Mouse (Mus musculus): ENCODE measurements around the gene Ism2. TPM values are rescaled to one million over a fixed set of nuclear protein-coding genes. Genes with fewer than 3 reads are reported as not detected.

Ism2 gene
- polyA plus RNA-seq, 1 experiment from 2014 or later, result 0.44 TPM

DNA sequence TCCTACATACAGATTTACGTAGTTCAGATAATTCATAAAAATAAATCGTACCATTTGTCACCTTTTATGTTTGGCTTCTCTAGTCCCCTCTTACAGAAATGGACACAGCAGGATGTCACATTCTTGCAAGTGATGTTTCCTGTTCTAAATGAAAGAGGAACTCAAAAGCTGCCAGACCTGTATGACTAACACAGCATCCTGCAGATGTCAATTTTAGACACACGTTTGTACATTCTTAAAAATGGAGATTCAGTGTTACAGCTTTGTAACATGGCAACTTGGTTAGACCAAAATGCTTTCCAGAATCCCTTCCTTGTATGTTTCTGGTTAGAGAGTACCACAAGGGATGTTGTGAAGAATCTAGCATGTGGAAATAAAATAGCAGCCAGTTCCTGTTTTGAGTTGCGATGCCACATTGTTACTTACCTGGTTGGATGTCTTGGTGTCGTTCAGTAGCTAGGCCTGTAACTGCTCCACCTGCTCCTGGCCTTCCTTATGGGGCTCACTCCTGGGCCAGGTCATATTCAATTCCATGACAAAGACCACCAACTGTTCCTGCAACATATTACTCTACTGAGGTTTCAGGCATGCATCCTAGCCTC lies 62.5 kb downstream of the Ism2 start:
- Histone ChIP-seq H3K4me2 (ENCODE audit: low read depth, low read length) (no peak overlapping the region), H3K36me3 (ENCODE audit: control insufficient read depth, insufficient read depth, low read length) (peaks cover 25% of the 10 kb centered on the region), H3K27me3 (ENCODE audit: control insufficient read depth, insufficient read depth, low read length) (no peaks in the 10 kb centered on the region), H3K9me3 (ENCODE audit: control insufficient read depth, low read length) (no peaks in the 10 kb centered on the region), H3K4me3 (ENCODE audit: low read depth, low read length) (no peak overlapping the region), H3K4me1 (ENCODE audit: control insufficient read depth, insufficient read depth, low read length) (no peaks in the 10 kb centered on the region), H3K9ac (replicated peaks; ENCODE audit: low read depth, low read length) (no peak overlapping the region), H3K27ac (ENCODE audit: low read depth, low read length) (no peak overlapping the region)
- no peak for ATAC-seq (ENCODE audit: low read depth)
- 86% methylated on average over 5 of the region's 5 CpGs for WGBS

DNA sequence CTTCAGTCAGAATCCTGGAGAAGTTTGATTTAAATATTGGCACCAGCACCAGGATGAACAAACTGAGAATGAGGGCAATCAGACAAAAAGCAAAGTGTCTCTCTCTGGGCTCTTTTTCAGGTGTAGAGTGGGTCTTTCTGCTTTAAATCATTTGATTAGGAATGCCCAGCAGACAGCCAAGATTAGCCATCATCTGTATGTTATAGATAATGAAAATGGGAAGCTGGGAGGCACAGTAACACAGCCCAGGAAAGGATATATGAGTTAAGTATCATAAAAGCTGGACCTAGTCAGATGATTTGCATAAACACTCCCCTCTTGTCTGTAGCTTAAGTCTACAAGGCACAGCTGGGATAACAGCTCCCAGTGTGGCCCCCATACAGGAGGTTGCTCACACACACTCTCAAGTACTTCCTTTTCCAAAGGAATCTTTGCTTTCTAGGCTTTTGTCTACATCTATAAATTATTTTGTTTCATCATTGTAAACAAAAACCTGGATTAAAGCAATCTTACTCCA lies 69.1 kb downstream of the Ism2 start:
- no peaks in the 10 kb centered on the region for H3K4me1 ChIP-seq (ENCODE audit: control insufficient read depth, insufficient read depth, low read length)

DNA sequence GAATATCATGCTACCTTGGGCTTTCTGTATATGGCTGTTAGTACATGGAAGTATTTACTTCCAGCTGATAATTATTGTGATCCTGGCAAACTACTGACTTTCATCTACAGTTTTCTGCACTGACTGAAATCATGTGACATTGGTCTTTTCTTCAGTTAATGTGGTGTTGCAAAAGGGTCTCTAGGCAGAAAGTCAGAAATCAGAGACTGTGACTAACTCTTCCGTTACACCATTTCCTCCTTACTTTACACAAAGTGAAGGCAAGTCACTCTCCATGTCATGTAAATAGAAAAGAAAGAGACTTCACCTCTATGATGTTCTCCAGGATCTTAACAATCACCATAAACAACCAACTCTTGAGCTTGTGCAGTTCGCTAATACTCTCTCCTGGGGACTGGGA lies 69.9 kb downstream of the Ism2 start:
- Histone ChIP-seq H3K27ac (ENCODE audit: low read depth, low read length) (no peak overlapping the region), H3K4me3 (ENCODE audit: low read depth, low read length) (no peak overlapping the region), H3K27me3 (ENCODE audit: control insufficient read depth, insufficient read depth, low read length) (no peaks in the 10 kb centered on the region), H3K4me2 (ENCODE audit: low read depth, low read length) (no peak overlapping the region), H3K9me3 (ENCODE audit: control insufficient read depth, low read length) (no peaks in the 10 kb centered on the region), H3K9ac (replicated peaks; ENCODE audit: low read depth, low read length) (no peak overlapping the region), H3K36me3 (ENCODE audit: control insufficient read depth, insufficient read depth, low read length) (no peaks in the 10 kb centered on the region), H3K4me1 (ENCODE audit: control insufficient read depth, insufficient read depth, low read length) (no peaks in the 10 kb centered on the region)
- ATAC-seq (ENCODE audit: low read depth), result no peak
- 94% methylated on average over 2 of the region's 2 CpGs for WGBS

More for the DNA sequence above, 69.1 kb downstream of the Ism2 start:
- no peak overlapping the region for H3K9ac ChIP-seq (replicated peaks; ENCODE audit: low read depth, low read length)
- no peaks in the 10 kb centered on the region for H3K27me3 ChIP-seq (ENCODE audit: control insufficient read depth, insufficient read depth, low read length)
- H3K9me3 ChIP-seq (ENCODE audit: control insufficient read depth, low read length), result no peaks in the 10 kb centered on the region
- ATAC-seq (ENCODE audit: low read depth), result no peak
- H3K4me2 ChIP-seq (ENCODE audit: low read depth, low read length), result no peak overlapping the region
- H3K4me3 ChIP-seq (ENCODE audit: low read depth, low read length), result no peak overlapping the region
- H3K27ac ChIP-seq (ENCODE audit: low read depth, low read length), result no peak overlapping the region
- H3K36me3 ChIP-seq (ENCODE audit: control insufficient read depth, insufficient read depth, low read length), result no peaks in the 10 kb centered on the region

Small RNA genes within 50 kb of the gene (microRNA-seq; reads per million reads assigned to microRNA genes)
- not detected for gene Gm47293

Other genes starting within 250 kb of the Ism2 start
- gene Ngb, start 197.2 kb downstream of the Ism2 start, polyA plus RNA-seq (2014; fragmentation: Nextera tagmentation; extraction: Ambion mirVana), result 2.3 and 3.6 TPM in 2 replicates
- gene Gstz1, start 152.5 kb downstream of the Ism2 start, polyA plus RNA-seq (2014; fragmentation: Nextera tagmentation; extraction: Ambion mirVana), result 33.0 and 39.2 TPM in 2 replicates
- gene Pomt2, start 151.7 kb downstream of the Ism2 start, polyA plus RNA-seq (2014; fragmentation: Nextera tagmentation; extraction: Ambion mirVana), result 14.4 and 16.9 TPM in 2 replicates
- 2.6 and 3.2 TPM in 2 replicates for gene Samd15, start 100.0 kb downstream of the Ism2 start, polyA plus RNA-seq (2014; fragmentation: Nextera tagmentation; extraction: Ambion mirVana)
- gene Tmed8, start 99.3 kb downstream of the Ism2 start, polyA plus RNA-seq (2014; fragmentation: Nextera tagmentation; extraction: Ambion mirVana), result 6.5 and 8.8 TPM in 2 replicates
- 1.2 and 2.3 TPM in 2 replicates for gene Noxred1, start 61.0 kb downstream of the Ism2 start, polyA plus RNA-seq (2014; fragmentation: Nextera tagmentation; extraction: Ambion mirVana)
- gene Vipas39, start 33.4 kb downstream of the Ism2 start, polyA plus RNA-seq (2014; fragmentation: Nextera tagmentation; extraction: Ambion mirVana), result 61.6 and 67.8 TPM in 2 replicates
- 172 and 186 TPM in 2 replicates for gene Ahsa1, start 33.2 kb downstream of the Ism2 start, polyA plus RNA-seq (2014; fragmentation: Nextera tagmentation; extraction: Ambion mirVana)
- 70.5 and 81.8 TPM in 2 replicates for gene Sptlc2, start 88.7 kb upstream of the Ism2 start, polyA plus RNA-seq (2014; fragmentation: Nextera tagmentation; extraction: Ambion mirVana)
- gene Slirp, start 144.2 kb upstream of the Ism2 start, polyA plus RNA-seq (2014; fragmentation: Nextera tagmentation; extraction: Ambion mirVana), result 212 and 251 TPM in 2 replicates
- gene Alkbh1, start 144.3 kb upstream of the Ism2 start, polyA plus RNA-seq (2014; fragmentation: Nextera tagmentation; extraction: Ambion mirVana), result 38.1 and 40.4 TPM in 2 replicates
- gene Snw1, start 172.6 kb upstream of the Ism2 start, polyA plus RNA-seq (2014; fragmentation: Nextera tagmentation; extraction: Ambion mirVana), result 101 and 112 TPM in 2 replicates
- not detected in 2 replicates for gene Gm5788, start 195.0 kb upstream of the Ism2 start, polyA plus RNA-seq (2014; fragmentation: Nextera tagmentation; extraction: Ambion mirVana)
- gene Gm8300, start 214.6 kb upstream of the Ism2 start, polyA plus RNA-seq (2014; fragmentation: Nextera tagmentation; extraction: Ambion mirVana), result not detected in 2 replicates